Mouse (Mus musculus) right cerebral cortex, adult 2 months (tissue): ENCODE measurements at regions not wholly inside any gene's neighbourhood (a gene's known extent, or its start where the extent isn't known, plus 50 kb on each side); places are given as distances from the start of the nearest gene placed in this dataset.
A peak's percentile ranks its signal among the peaks of the same experiment; 100 is the strongest.

Experiments
- DNase-seq, 2 experiments: peaks; one replicate each; pipeline ENCODE4 v3.0.0; 2021 to 2022; ENCODE audit warnings: low spot score in 2 of 2

DNA sequence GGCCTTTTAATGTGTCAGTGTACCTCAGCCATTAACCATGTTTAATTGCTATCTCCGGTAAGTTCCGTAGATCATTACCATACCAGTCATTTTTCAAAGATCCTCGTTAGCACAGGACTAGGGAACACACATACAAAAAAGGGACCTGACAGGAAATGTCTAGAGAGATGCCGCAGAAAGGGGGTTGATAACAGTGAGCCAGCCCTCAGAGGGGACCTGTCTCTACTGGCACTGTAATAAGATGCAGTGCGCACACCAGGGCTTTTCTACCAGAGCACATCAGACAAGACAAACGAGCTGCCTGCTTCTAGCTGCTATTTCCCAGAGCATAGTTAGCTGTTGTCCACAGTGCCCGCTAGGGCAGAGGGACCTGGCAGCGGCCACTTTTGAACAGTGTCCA, 199.1 kb downstream of the Sox11 start:
- no peak for DNase-seq

DNA sequence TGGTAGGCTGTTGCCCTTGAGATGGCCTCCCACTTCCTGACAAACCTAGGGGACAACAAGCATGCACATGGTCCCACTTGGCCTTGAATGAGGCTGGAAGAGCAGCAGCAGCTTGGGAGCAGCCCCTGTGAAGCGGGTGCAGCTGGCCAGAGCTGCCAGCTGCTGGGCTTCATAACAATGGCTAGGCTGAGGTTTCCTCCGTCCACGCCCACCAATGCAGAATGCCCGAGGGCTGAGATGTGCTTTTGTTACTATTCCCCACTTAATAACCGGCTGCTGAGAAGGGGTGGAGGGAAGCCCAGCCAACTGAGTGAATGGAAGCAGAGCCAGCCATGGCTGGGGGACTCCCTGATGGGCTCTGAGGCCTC, 202.1 kb downstream of the Sox11 start:
- DNase-seq, result no peak

DNA sequence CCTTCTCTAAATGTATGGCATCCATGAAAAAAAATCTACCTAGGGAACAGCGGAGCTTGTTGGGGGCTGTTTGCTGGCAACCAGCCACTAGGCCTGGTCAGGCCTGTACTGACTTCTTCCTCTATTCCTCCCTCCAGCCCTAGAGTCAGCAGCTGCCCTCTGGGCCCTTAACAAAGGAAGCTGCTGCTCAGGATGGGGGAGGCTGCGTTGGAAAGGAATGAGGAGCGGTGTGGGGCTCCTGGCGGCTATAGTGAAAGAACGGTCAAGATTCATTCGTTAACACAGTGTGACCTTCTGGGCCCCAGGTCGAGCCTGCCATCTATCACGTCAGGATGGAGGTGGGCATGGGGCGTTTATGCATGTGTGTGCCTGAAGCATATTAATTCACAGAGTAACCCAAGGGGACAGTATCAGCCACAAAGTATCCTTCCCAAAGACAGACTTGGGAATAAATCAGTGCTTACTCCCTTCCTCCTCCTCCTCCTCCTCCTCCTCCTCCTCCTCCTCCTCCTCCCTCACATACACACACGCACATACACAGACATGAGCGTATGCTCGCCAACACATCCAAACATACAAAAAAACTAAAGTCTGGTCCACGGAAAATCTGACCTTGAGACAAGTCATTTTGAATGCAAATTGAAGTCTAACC, 202.6 kb downstream of the Sox11 start:
- DNase-seq, result no peak

- DNase-seq, result no peak
Measured at GRCm38 (mm10) chr12:27138663-27139633, 203.4 kb downstream of the Sox11 start.

DNA sequence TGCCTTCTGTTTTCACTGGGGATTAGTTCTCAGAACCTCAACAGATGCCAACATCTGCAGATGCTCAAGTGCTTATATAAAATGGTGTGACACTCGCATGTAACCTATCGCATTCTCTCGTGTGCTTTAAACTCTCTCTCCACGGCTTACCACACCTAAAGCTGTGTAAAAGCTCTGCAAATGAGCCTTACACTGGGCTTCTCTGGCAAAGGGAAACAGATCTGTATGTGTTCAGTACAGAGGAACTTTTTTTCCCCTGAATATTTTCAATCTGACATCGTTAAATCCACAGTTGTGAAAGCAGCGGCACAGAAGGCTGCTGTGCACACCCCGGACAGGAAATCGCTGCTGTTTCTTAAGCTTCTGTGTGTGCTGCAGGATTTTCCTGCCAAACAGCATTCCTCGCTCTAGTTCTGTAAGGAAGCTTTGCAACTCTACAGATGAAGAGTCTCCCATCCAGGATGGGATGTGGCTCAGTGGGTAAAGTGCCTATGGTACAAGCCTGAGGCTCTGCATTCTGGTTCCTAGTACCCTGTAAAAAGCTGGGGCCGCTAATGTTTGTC, 206.3 kb downstream of the Sox11 start:
- no peak for DNase-seq

GRCm38 (mm10) chr12:27130544-27130943, 211.8 kb downstream of the Sox11 start:
- DNase-seq, result no peak

GRCm38 (mm10) chr12:27127054-27127605, 215.2 kb downstream of the Sox11 start:
- no peak for DNase-seq

GRCm38 (mm10) chr12:27118581-27118980, 223.8 kb downstream of the Sox11 start:
- no peak for DNase-seq

DNA sequence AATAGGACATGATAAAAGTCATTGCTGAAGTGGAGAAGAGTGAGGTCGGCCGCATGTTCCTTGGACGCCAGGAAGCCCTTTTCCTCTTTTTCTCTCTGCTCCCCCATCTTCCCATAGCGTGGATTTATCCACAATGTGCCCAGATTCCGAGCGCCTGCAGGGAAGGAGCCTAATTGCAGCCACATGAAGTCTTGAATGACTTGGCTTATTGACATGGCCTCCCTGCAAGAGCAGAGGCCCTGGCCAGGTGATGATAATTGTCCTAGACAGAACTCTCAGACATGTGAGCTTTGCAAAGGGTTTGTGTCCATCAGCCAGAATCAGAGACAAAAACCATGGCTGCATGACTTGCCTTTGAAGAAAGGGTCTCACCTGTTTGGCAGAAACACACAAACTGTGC, 227.0 kb downstream of the Sox11 start:
- DNase-seq, result no peak

- peak in 1 of 2 experiments; percentile 53 for DNase-seq
Measured at GRCm38 (mm10) chr12:27104925-27105571, 237.3 kb downstream of the Sox11 start.

- DNase-seq, result no peak
Measured at GRCm38 (mm10) chr12:27102996-27103395, 239.4 kb downstream of the Sox11 start.

DNA sequence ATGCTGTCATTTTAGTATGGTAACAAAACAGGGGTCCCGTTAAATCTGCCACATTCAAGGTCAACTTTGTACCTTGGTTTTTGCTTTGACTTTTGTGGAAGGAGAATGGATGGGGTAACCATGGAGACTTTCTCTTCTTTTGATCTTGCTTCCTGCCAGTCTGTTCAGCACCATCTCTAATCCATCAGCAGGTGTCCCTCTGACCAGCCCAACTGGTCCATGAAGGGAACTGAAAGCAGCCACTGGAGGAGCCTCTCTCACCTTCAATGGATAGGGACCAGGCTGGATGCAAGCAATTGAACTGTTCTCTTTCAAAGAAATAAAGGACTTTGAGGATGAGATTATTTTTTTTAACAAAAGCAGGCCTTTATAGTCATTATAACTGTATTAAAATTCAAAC, 253.2 kb downstream of the Sox11 start:
- no peak for DNase-seq

DNA sequence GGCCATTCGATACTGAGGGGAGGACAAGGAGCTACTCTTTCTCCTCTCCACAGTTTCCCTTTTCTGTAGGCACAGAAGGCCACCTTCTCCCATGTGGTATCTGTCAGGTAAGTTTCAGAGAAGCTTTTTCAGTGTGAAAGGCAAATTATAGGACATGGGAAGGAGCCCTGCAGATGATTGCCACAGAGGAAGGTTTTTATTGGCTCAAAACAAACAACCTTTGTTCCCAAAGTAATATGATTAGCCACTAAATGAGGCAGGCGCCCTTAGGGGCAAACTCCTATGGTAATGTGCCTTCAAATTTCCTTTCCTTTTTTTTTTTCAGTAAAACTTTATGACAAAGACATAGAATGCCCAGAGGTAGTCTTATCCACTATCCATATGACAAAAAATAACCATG, 256.5 kb downstream of the Sox11 start:
- DNase-seq, result no peak

DNA sequence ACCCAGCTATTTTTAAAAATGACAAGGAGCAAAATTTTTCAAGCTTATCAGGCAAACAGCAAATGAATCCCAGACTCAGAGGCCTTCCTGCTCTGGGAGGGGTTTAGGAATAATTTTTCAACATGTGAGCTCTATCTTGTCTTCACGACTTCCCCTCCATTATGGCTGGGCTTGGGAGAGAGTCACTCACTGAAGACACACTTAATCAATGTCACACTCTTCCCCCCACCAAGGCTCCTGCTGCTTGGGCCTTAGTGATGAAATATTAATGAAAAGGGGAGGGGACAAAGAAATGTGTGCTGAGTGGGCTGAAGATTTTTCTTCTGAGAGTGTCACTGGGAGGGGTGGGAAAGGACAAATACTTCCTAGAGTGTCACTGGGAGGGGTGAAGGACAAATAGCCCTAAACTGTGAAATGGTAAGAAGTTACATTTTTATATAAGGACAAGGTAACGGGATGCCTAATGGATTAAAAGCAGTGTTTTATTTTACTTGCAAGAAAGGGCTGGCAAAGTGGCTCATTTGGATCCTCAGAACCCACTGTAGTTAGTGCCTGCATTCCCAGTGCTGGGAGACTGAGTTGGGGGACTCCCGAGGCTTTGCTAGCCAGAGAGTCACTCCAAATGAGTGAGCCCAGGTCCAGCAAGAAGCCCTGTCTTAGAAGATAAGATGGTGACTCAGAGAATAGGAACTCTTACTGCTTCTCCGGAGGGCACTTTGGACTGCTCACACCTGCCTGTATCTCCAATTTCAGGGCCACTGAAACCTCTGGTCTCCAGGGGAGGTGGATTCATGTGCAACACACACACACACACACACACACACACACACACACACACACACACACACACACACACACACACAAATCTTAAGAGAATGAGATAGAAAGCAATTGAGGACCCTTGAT, 258.5 kb downstream of the Sox11 start:
- no peak for DNase-seq

GRCm38 (mm10) chr12:27083089-27083488, 259.3 kb downstream of the Sox11 start:
- DNase-seq, result peak in 1 of 2 experiments; percentile 44

GRCm38 (mm10) chr12:27082624-27083023, 259.8 kb downstream of the Sox11 start:
- peak; percentile 72 to 82 for DNase-seq

- no peak for DNase-seq
Measured at GRCm38 (mm10) chr12:27076107-27076738, 266.2 kb downstream of the Sox11 start.

- DNase-seq, result no peak
Measured at GRCm38 (mm10) chr12:27065011-27065517, 277.3 kb downstream of the Sox11 start.

- DNase-seq, result no peak
Measured at GRCm38 (mm10) chr12:27063518-27063917, 278.9 kb downstream of the Sox11 start.
